Comparison of ENCODE assay signal across 22 mouse cellular contexts in genomic region chr1:43457012-43457766, GRCm38 (mm10). TPM values are rescaled to one million over a fixed set of nuclear protein-coding genes. Genes with fewer than 3 reads are reported as not detected.
DNase-seq lines count a peak whose midpoint lies in the region; ATAC-seq and TF ChIP-seq lines count a peak whose summit lies in the region.
"Had no signal": no experiment of that assay in that cellular context is flagged by ENCODE, and none has a peak within 500 bp of the region (broad histone marks: within the 10 kb centered on the region; RNA-seq: fewer than 3 reads in every experiment).

No protein-coding gene starts in this region.

- H3K27ac ChIP-seq in heart, postnatal 0 days (ENCODE audit: low read depth): no peak overlapping the region; the same call in 1 of the 2 replicates
- peak overlapping the region; percentile 97 for H3K27ac ChIP-seq in MEL (ENCODE audit: control insufficient read depth, low read depth, low read length)
- no peak overlapping the region for H3K27ac ChIP-seq in lung, postnatal 0 days (ENCODE audit: low read length)
- H3K27ac ChIP-seq: gastrocnemius, adult 2 months; heart, embryonic 13.5 days; hindbrain, embryonic 15.5 days; liver, embryonic 14.5 days; midbrain, embryonic 10.5 days had no signal

- H3K4me3 ChIP-seq in heart, postnatal 0 days (ENCODE audit: low read depth, low read length): peak overlapping the region; percentile 5; the same call in 1 of the 2 replicates
- H3K4me3 ChIP-seq in MEL (ENCODE audit: control insufficient read depth in 1 of 2, insufficient read depth in 1 of 2, low read depth in 2 of 2, low read length in 2 of 2): peak overlapping the region; percentile 6 to 12; a peak in 3 of 4 replicates
- no peak overlapping the region for H3K4me3 ChIP-seq in lung, postnatal 0 days (ENCODE audit: low read depth, low read length)
- H3K4me3 ChIP-seq: gastrocnemius, adult 2 months; heart, embryonic 13.5 days; hindbrain, embryonic 15.5 days; midbrain, embryonic 10.5 days had no signal

- WGBS in heart, postnatal 0 days: 72% methylated on average over 7 of the region's 7 CpGs
- WGBS in lung, postnatal 0 days: 65% methylated on average over 7 of the region's 7 CpGs

- TF ChIP-seq RAD21 in MEL (IDR thresholded peaks at IDR 0.05; ENCODE audit: low read depth, low read length): no peak

- no peaks in the 10 kb centered on the region for H3K27me3 ChIP-seq in heart, postnatal 0 days (ENCODE audit: control insufficient read depth, insufficient read depth, low read length)
- no peaks in the 10 kb centered on the region for H3K27me3 ChIP-seq in MEL (ENCODE audit: control insufficient read depth in 1 of 2, insufficient read depth in 2 of 2, low read length in 2 of 2)
- no peaks in the 10 kb centered on the region for H3K27me3 ChIP-seq in lung, postnatal 0 days (replicated peaks; ENCODE audit: insufficient read depth, low read length)
- H3K27me3 ChIP-seq: heart, embryonic 13.5 days; hindbrain, embryonic 15.5 days; Patski had no signal

- TF ChIP-seq CTCF in heart, postnatal 0 days (IDR thresholded peaks at IDR 0.05; ENCODE audit: low read depth): no peak
- TF ChIP-seq CTCF in MEL (IDR thresholded peaks at IDR 0.05 in 2 of 3, conservative IDR thresholded peaks at IDR 0.05 in 1 of 3; ENCODE audit: control insufficient read depth in 1 of 3, insufficient read depth in 1 of 3, low read depth in 2 of 3, low read length in 3 of 3, poor library complexity in 1 of 3, severe bottlenecking in 1 of 3): no peak
- no peak for TF ChIP-seq CTCF in lung, postnatal 0 days (IDR thresholded peaks at IDR 0.05)

- H3K4me1 ChIP-seq in heart, postnatal 0 days (ENCODE audit: control insufficient read depth, insufficient read depth): peaks cover 22% of the 10 kb centered on the region
- H3K4me1 ChIP-seq in MEL (ENCODE audit: control insufficient read depth in 1 of 2, insufficient read depth in 2 of 2, low read length in 2 of 2): peaks cover 21 to 35% of the 10 kb centered on the region in 2 experiments
- 0 out of 2 replicates have a peak, but pooled peaks cover 3% of the 10 kb centered on the region for H3K4me1 ChIP-seq in lung, postnatal 0 days (ENCODE audit: insufficient read depth, low read depth, low read length)

- H3K9me3 ChIP-seq in heart, postnatal 0 days (replicated peaks; ENCODE audit: control insufficient read depth, low read length): no peaks in the 10 kb centered on the region
- H3K9me3 ChIP-seq in MEL (replicated peaks; ENCODE audit: insufficient read depth, low read length): no peaks in the 10 kb centered on the region
- H3K9me3 ChIP-seq in lung, postnatal 0 days (ENCODE audit: low read length): no peaks in the 10 kb centered on the region
- H3K9me3 ChIP-seq: heart, embryonic 13.5 days; hindbrain, embryonic 15.5 days; midbrain, embryonic 10.5 days had no signal

- no peak overlapping the region for H3K9ac ChIP-seq in heart, postnatal 0 days (replicated peaks; ENCODE audit: low read depth, low read length)
- peak overlapping the region; percentile 49 for H3K9ac ChIP-seq in MEL (ENCODE audit: control insufficient read depth, low read depth, low read length, poor library complexity, severe bottlenecking)
- no peak overlapping the region for H3K9ac ChIP-seq in lung, postnatal 0 days (replicated peaks; ENCODE audit: low read depth)
- H3K9ac ChIP-seq: heart, embryonic 13.5 days; hindbrain, embryonic 15.5 days; liver, embryonic 14.5 days had no signal

- H3K4me2 ChIP-seq in heart, postnatal 0 days (ENCODE audit: low read depth, low read length): no peak overlapping the region; the same call in 1 of the 2 replicates
- H3K4me2 ChIP-seq in lung, postnatal 0 days (replicated peaks; ENCODE audit: low read depth, low read length): no peak overlapping the region
- H3K4me2 ChIP-seq: heart, embryonic 13.5 days; hindbrain, embryonic 15.5 days had no signal

- TF ChIP-seq POLR2A in MEL (IDR thresholded peaks at IDR 0.05; ENCODE audit: control insufficient read depth in 1 of 2, insufficient read depth in 1 of 2, low read depth in 1 of 2, low read length in 2 of 2, poor library complexity in 1 of 2): no peak

- H3K36me3 ChIP-seq in heart, postnatal 0 days (replicated peaks; ENCODE audit: control insufficient read depth, insufficient read depth, low read length): peaks cover 11% of the 10 kb centered on the region; the same call in 1 of the 2 replicates
- H3K36me3 ChIP-seq in MEL (ENCODE audit: control insufficient read depth in 1 of 2, insufficient read depth in 2 of 2, low read length in 2 of 2): peaks cover 0 to 48% of the 10 kb centered on the region in 2 experiments; a peak in 2 of 4 replicates
- H3K36me3 ChIP-seq in lung, postnatal 0 days (ENCODE audit: insufficient read depth, low read length): no peaks in the 10 kb centered on the region
- H3K36me3 ChIP-seq: hindbrain, embryonic 15.5 days had no signal

- peaks cover 8% of the 10 kb centered on the region for H3K79me2 ChIP-seq in MEL (ENCODE audit: control insufficient read depth, insufficient read depth, low read length, poor library complexity)

- no peak for DNase-seq in heart, postnatal 0 days (ENCODE audit: low spot score)
- no peak for DNase-seq in heart, adult 8-10 months (ENCODE audit: low spot score)
- peak; percentile 87 for DNase-seq in MEL (ENCODE audit: low read depth, low spot score)
- peak; percentile 70 for DNase-seq in naive thymus-derived CD4-positive, alpha-beta T cell, adult 2 months (ENCODE audit: low read depth)
- DNase-seq in lung, postnatal 0 days (ENCODE audit: low spot score): no peak
- DNase-seq in retina, postnatal 1 day: no peak
- DNase-seq in kidney, postnatal 36 days: no peak
- DNase-seq: adrenal gland, postnatal 14 days; cerebellum, adult 11 months; cerebellum, postnatal 14 days; embryo, embryonic 11 days; gastrocnemius, adult 2 months; heart, postnatal 36 days; kidney, adult 18-20 months; kidney, postnatal 14 days; right cerebral cortex, adult 18-20 months had no signal

- no peak for ATAC-seq in heart, postnatal 0 days (ENCODE audit: insufficient read depth, low read depth)
- peak; percentile 80 for ATAC-seq in inflammation-experienced regulatory T-cells, adult 6 months
- no peak for ATAC-seq in lung, postnatal 0 days
- ATAC-seq: Patski had no signal

- no peak for TF ChIP-seq EP300 in heart, postnatal 0 days (IDR thresholded peaks at IDR 0.05; ENCODE audit: low read depth)
- peak; percentile 86 to 88 for TF ChIP-seq EP300 in MEL (IDR thresholded peaks at IDR 0.05; ENCODE audit: low read depth in 1 of 2, low read length in 2 of 2)
- no peak for TF ChIP-seq EP300 in lung, postnatal 0 days (IDR thresholded peaks at IDR 0.05)

TF ChIP-seq in MEL, 35 proteins besides CTCF, POLR2A, EP300 and RAD21 (continues in another document):
- TF ChIP-seq CHD1 (IDR thresholded peaks at IDR 0.05; ENCODE audit: low read depth, low read length) (no peak; the same call in 1 of the 2 replicates), ELF1 (IDR thresholded peaks at IDR 0.05; ENCODE audit: low read depth, low read length) (0 out of 2 replicates have a peak, but pooled peaks have one; percentile 27), USF2 (IDR thresholded peaks at IDR 0.05; ENCODE audit: borderline replicate concordance in 1 of 2, insufficient read depth in 1 of 2, low read depth in 1 of 2, low read length in 2 of 2) (no peak), UBTF (IDR thresholded peaks at IDR 0.05; ENCODE audit: borderline replicate concordance, insufficient read depth, low read depth, low read length) (no peak), GABPA (IDR thresholded peaks at IDR 0.05; ENCODE audit: low read depth, low read length) (no peak), KAT2A (conservative IDR thresholded peaks at IDR 0.05; ENCODE audit: low read depth, low read length) (no peak), HCFC1 (IDR thresholded peaks at IDR 0.05; ENCODE audit: low read depth, low read length) (no peak), ZKSCAN1 (IDR thresholded peaks at IDR 0.05; ENCODE audit: low read depth, low read length) (no peak), JUND (IDR thresholded peaks at IDR 0.05; ENCODE audit: low read depth, low read length) (no peak), ZC3H11A (IDR thresholded peaks at IDR 0.05; ENCODE audit: low read depth, low read length) (no peak), MYB (IDR thresholded peaks at IDR 0.05; ENCODE audit: low read depth, low read length) (peak; percentile 33), MAFK (IDR thresholded peaks at IDR 0.05; ENCODE audit: borderline replicate concordance, low read depth, low read length) (no peak), SMC3 (IDR thresholded peaks at IDR 0.05; ENCODE audit: low read depth, low read length) (no peak), GATA1 (IDR thresholded peaks at IDR 0.05; ENCODE audit: low read depth, low read length) (peak; percentile 86), BHLHE40 (IDR thresholded peaks at IDR 0.05; ENCODE audit: borderline replicate concordance, low read depth, low read length) (peak; percentile 29; the same call in 1 of the 2 replicates), ETS1 (IDR thresholded peaks at IDR 0.05; ENCODE audit: low read depth, low read length) (peak; percentile 85), TAL1 (IDR thresholded peaks at IDR 0.05; ENCODE audit: low read length) (peak; percentile 71), USF1 (IDR thresholded peaks at IDR 0.05; ENCODE audit: low read depth, low read length) (no peak), MXI1 (IDR thresholded peaks at IDR 0.05; ENCODE audit: low read depth, low read length) (no peak), MYC (IDR thresholded peaks at IDR 0.05; ENCODE audit: low read depth, low read length) (0 out of 2 replicates have a peak, but pooled peaks have one; percentile 57), ZNF384 (IDR thresholded peaks at IDR 0.05; ENCODE audit: low read depth, low read length) (peak; percentile 87), MEF2A (IDR thresholded peaks at IDR 0.05; ENCODE audit: extremely low read depth, insufficient replicate concordance, low read depth, low read length, poor library complexity, severe bottlenecking) (no peak), CHD2 (IDR thresholded peaks at IDR 0.05; ENCODE audit: low read length) (no peak), NRF1 (IDR thresholded peaks at IDR 0.05; ENCODE audit: insufficient read depth, low read depth, low read length, poor library complexity, severe bottlenecking) (no peak), MAZ (IDR thresholded peaks at IDR 0.05; ENCODE audit: low read depth, low read length) (no peak)

RNA-seq across cellular contexts. Expression of gene Nck2, which starts 12.8 kb away (rescaled TPM):
- 47.8 and 49.7 TPM in 2 replicates for total RNA-seq in heart, postnatal 0 days (2014; rRNA removed; ENCODE audit: low replicate concordance)
- 17.6 and 17.7 TPM in 2 replicates for polyA plus RNA-seq in heart, postnatal 0 days (2015; fragmentation: Nextera tagmentation; extraction: Ambion mirVana)
- 10 to 100 TPM; 10.9 to 15.9 (median 13.0) TPM for total RNA-seq in heart, adult 8-10 months (2022)
- total RNA-seq in MEL (2012; rRNA removed): 9.2 and 9.4 TPM in 2 replicates
- 10 to 100 TPM in 1 of 2 experiments, not detected in 1; 12.4 TPM for polyA plus RNA-seq in MEL (2012; ENCODE audit: insufficient read depth in 1 of 2, insufficient read length in 2 of 2, low read depth in 1 of 2, low replicate concordance in 2 of 2, missing spikeins in 1 of 2)
- polyA plus RNA-seq in inflammation-experienced regulatory T-cells, adult 6 months (2017; shearing (Covaris generic)): 10 to 100 TPM; 14.9 to 24.1 (median 18.7) TPM
- 34.0 and 37.9 TPM in 2 replicates for polyA plus RNA-seq in lung, postnatal 0 days (2015; fragmentation: Nextera tagmentation; extraction: Ambion mirVana)

Comparison
In these comparisons a context has a peak if more than half of its experiments do, and no peak if none do; other contexts are left out.
1. DNase-seq: peak in MEL (single experiment) and naive thymus-derived CD4-positive, alpha-beta T cell, adult 2 months (single experiment); none in heart, postnatal 0 days (single experiment), heart, adult 8-10 months (single experiment), lung, postnatal 0 days (single experiment), retina, postnatal 1 day (single experiment) and kidney, postnatal 36 days (0 of 2).